Mouse (Mus musculus): ENCODE measurements around the gene Pnkd.

- peak; percentile 40; the same call in 1 of the 2 replicates for TF ChIP-seq TAL1 (IDR thresholded peaks at IDR 0.05; ENCODE audit: low read length)
- 0 out of 6 replicates have a peak, but pooled peaks of 1 of the 3 experiments have one; percentile 4 for TF ChIP-seq CTCF (IDR thresholded peaks at IDR 0.05 in 2 of 3, conservative IDR thresholded peaks at IDR 0.05 in 1 of 3; ENCODE audit: control insufficient read depth in 1 of 3, insufficient read depth in 1 of 3, low read depth in 2 of 3, low read length in 3 of 3, poor library complexity in 1 of 3, severe bottlenecking in 1 of 3)
- TF ChIP-seq NRF1 (IDR thresholded peaks at IDR 0.05; ENCODE audit: insufficient read depth, low read depth, low read length, poor library complexity, severe bottlenecking): no peak
- no peak for TF ChIP-seq POLR2AphosphoS2 (IDR thresholded peaks at IDR 0.05; ENCODE audit: low read length)
- no peak for TF ChIP-seq HCFC1 (IDR thresholded peaks at IDR 0.05; ENCODE audit: low read depth, low read length)
- TF ChIP-seq POLR2A (IDR thresholded peaks at IDR 0.05; ENCODE audit: control insufficient read depth in 1 of 2, insufficient read depth in 1 of 2, low read depth in 1 of 2, low read length in 2 of 2, poor library complexity in 1 of 2): no peak
- no peak for TF ChIP-seq ZMIZ1 (IDR thresholded peaks at IDR 0.05; ENCODE audit: low read depth, low read length)
- TF ChIP-seq EP300 (IDR thresholded peaks at IDR 0.05; ENCODE audit: low read depth in 1 of 2, low read length in 2 of 2): peak in 1 of 2 experiments; percentile 18; a peak in 1 of 4 replicates
- TF ChIP-seq USF1 (IDR thresholded peaks at IDR 0.05; ENCODE audit: low read depth, low read length): no peak
- TF ChIP-seq GATA1 (IDR thresholded peaks at IDR 0.05; ENCODE audit: low read depth, low read length): no peak
- no peak for TF ChIP-seq GABPA (IDR thresholded peaks at IDR 0.05; ENCODE audit: low read depth, low read length)
- TF ChIP-seq MYC (IDR thresholded peaks at IDR 0.05; ENCODE audit: low read depth, low read length): no peak
- no peak for TF ChIP-seq ZKSCAN1 (IDR thresholded peaks at IDR 0.05; ENCODE audit: low read depth, low read length)
- TF ChIP-seq MXI1 (IDR thresholded peaks at IDR 0.05; ENCODE audit: low read depth, low read length): peak; percentile 8; the same call in 1 of the 2 replicates
These were observed 46.4 kb downstream of the Pnkd start for GRCm38 (mm10) chr1:74331046-74331681.

Data from MEL (cell line).